Mouse (Mus musculus): ENCODE measurements around the gene Bhmt2. TPM values are rescaled to one million over a fixed set of nuclear protein-coding genes. Genes with fewer than 3 reads are reported as not detected.

The Bhmt2 gene
- polyA plus RNA-seq, 1 experiment: not detected

DNA sequence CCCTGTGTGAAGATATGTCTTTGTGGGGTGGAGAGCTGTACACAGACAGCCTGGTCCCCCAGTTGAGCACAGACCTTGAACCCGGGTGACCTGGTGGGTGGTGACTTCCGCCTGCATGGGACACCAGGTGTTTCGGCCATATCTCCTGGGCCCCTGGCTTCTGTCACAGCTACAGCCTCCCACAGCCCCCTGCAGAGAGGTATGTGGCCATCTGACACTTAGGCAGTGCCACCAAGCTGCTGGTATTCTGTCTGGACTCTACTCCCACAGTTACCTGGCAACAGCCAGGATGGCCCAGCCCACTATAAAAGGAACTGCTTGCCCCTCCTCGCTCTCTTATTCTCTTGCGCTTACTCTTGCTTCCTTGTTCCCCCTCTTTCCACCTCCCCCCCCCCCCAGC lies 16.2 kb downstream of the Bhmt2 start:
- Histone ChIP-seq H3K4me3 (ENCODE audit: control insufficient read depth, insufficient read depth, low read length) (no peak overlapping the region), H3K27me3 (ENCODE audit: control insufficient read depth, insufficient read depth, low read length) (no peaks in the 10 kb centered on the region), H3K36me3 (ENCODE audit: control insufficient read depth, insufficient read depth, low read length) (no peaks in the 10 kb centered on the region), H3K27ac (ENCODE audit: control insufficient read depth, insufficient read depth, low read length) (no peak overlapping the region), H3K4me1 (replicated peaks; ENCODE audit: control insufficient read depth, insufficient read depth, low read length) (no peaks in the 10 kb centered on the region)
- TF ChIP-seq CTCF (IDR thresholded peaks at IDR 0.05; ENCODE audit: borderline replicate concordance, control insufficient read depth, extremely low read depth, insufficient read depth, low read length, poor library complexity) (no peak), POLR2A (IDR thresholded peaks at IDR 0.05; ENCODE audit: control insufficient read depth, extremely low read depth, insufficient read depth, low read length, poor library complexity) (no peak)
- DNase-seq: no peak
- 84% methylated on average over 5 of the region's 5 CpGs for WGBS

- TF ChIP-seq CTCF (IDR thresholded peaks at IDR 0.05; ENCODE audit: borderline replicate concordance, control insufficient read depth, extremely low read depth, insufficient read depth, low read length, poor library complexity): no peak
- no peak for TF ChIP-seq POLR2A (IDR thresholded peaks at IDR 0.05; ENCODE audit: control insufficient read depth, extremely low read depth, insufficient read depth, low read length, poor library complexity)
- no peak overlapping the region for H3K27ac ChIP-seq (ENCODE audit: control insufficient read depth, insufficient read depth, low read length)
- 93% methylated on average over 6 of the region's 6 CpGs for WGBS
- H3K4me3 ChIP-seq (ENCODE audit: control insufficient read depth, insufficient read depth, low read length): no peak overlapping the region
- H3K36me3 ChIP-seq (ENCODE audit: control insufficient read depth, insufficient read depth, low read length): no peaks in the 10 kb centered on the region
- H3K4me1 ChIP-seq (replicated peaks; ENCODE audit: control insufficient read depth, insufficient read depth, low read length): no peaks in the 10 kb centered on the region
- no peak for DNase-seq
- no peaks in the 10 kb centered on the region for H3K27me3 ChIP-seq (ENCODE audit: control insufficient read depth, insufficient read depth, low read length)
Observed at GRCm38 (mm10) chr13:93653382-93653781, 20.7 kb downstream of the Bhmt2 start.

DNA sequence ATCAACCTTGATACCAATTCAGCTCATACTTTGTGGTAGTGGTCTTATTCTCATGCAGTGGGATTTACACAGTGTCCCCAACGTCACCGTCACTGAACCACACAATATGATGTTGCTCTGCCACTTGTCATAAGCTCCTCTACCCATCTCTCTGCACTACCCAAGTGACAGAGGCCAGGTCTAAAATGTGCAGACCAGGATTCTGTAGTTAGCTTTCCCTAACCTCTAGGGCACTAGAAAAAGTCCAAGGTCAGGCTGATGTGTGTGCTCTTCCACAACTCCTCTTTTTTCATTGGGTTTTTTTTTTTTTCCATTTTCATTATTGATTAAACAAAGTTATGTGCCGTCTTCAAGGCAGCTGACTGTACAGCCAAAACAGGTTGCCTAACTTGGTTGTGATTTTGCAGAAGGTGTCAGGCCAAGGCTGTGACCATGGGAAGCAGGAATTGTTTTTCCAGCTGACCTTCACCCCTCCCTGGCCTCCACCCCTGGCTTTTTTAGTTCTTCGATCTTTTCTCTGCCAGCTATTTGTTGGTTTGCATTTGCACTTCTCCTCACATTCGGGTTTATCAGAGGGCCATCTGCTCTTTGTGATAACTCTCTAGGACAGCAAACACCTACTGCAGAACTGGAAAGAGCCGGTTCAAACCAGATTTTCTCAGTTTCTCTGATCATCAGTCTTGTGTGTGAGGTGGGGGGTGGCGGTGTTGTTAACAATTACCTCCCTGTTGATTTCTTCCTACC lies 25.5 kb downstream of the Bhmt2 start:
- H3K27me3 ChIP-seq (ENCODE audit: control insufficient read depth, insufficient read depth, low read length): no peaks in the 10 kb centered on the region
- no peak for TF ChIP-seq POLR2A (IDR thresholded peaks at IDR 0.05; ENCODE audit: control insufficient read depth, extremely low read depth, insufficient read depth, low read length, poor library complexity)
- no peak for TF ChIP-seq CTCF (IDR thresholded peaks at IDR 0.05; ENCODE audit: borderline replicate concordance, control insufficient read depth, extremely low read depth, insufficient read depth, low read length, poor library complexity)
- no peak overlapping the region for H3K4me3 ChIP-seq (ENCODE audit: control insufficient read depth, insufficient read depth, low read length)
- 93% methylated on average over 7 of the region's 7 CpGs for WGBS
- H3K4me1 ChIP-seq (replicated peaks; ENCODE audit: control insufficient read depth, insufficient read depth, low read length): no peaks in the 10 kb centered on the region
- H3K36me3 ChIP-seq (ENCODE audit: control insufficient read depth, insufficient read depth, low read length): no peaks in the 10 kb centered on the region
- no peak for DNase-seq
- H3K27ac ChIP-seq (ENCODE audit: control insufficient read depth, insufficient read depth, low read length): no peak overlapping the region

DNA sequence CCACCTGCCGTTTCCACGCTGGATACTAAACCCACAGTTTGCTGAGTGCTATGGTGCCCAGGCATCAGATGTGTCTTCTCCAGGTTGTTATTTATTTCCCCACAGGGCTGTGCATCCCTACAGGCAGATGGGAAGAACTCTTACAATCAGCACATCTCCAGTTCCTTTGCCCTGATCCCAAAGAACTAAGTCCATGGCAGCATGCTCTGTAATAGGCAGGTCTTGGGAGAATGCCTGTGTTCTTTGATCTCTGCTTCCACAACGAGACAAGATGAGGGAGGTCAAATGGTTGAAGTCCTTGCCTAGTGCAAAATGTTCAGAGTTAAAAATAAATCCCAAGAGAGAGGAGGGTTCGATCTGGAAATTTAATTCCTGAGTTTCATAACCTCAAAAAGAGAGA lies 34.5 kb downstream of the Bhmt2 start:
- DNase-seq: no peak
- no peak for TF ChIP-seq POLR2A (IDR thresholded peaks at IDR 0.05; ENCODE audit: control insufficient read depth, extremely low read depth, insufficient read depth, low read length, poor library complexity)
- no peak for TF ChIP-seq CTCF (IDR thresholded peaks at IDR 0.05; ENCODE audit: borderline replicate concordance, control insufficient read depth, extremely low read depth, insufficient read depth, low read length, poor library complexity)
- H3K27me3 ChIP-seq (ENCODE audit: control insufficient read depth, insufficient read depth, low read length): no peaks in the 10 kb centered on the region
- H3K4me3 ChIP-seq (ENCODE audit: control insufficient read depth, insufficient read depth, low read length): no peak overlapping the region
- no peak overlapping the region for H3K27ac ChIP-seq (ENCODE audit: control insufficient read depth, insufficient read depth, low read length)
- 78% methylated on average over 4 of the region's 4 CpGs for WGBS
- H3K36me3 ChIP-seq (ENCODE audit: control insufficient read depth, insufficient read depth, low read length): no peaks in the 10 kb centered on the region
- no peaks in the 10 kb centered on the region for H3K4me1 ChIP-seq (replicated peaks; ENCODE audit: control insufficient read depth, insufficient read depth, low read length)

DNA sequence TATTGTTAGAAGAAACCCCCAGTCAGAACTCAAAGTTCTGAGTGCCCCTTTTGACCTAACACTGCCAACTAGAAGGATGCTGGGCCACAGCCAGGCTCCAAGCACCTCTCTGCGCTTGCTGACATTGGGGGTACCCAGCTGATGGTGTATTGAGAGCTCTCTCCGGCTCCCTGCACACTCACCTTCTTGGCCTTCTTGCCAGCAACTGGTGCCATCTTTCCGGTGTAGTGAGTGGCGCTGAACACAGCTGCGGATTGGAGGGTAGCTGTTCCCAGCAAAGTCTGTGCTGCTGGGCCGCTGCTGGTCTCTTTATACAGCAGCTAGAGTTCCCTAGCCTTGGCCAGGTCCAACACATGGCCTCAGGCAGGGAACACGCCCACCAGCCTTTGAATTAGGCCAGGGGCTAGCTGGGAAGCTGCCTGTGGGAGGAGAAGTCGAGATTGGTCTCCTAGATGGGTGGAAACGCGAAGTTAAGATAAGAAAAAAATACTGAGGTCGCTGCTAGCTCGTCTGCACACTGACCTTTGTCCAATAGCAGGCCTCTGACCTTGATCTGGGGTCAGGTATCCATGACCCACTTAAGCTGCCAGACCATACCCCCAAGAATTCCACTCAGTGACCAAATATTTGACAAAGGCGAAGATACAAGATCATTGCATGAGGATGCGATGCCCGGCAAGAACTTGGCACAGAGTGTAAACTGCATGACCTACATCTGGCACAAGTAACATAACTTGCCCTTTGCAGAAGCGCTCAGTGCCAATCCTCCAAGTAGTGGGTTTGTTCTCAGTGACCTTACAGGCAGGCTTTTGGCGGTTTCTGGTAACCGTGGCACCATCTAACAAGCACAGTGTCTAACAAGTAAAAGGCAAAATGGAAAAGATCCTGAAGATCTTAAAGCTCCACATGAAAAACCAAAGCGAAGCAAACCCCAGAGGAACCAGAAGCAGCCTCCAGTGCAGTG lies 36.5 kb downstream of the Bhmt2 start, which contains the start of gene Bhmt:
Gene Bhmt, minus strand, starts transcription at position 680 of the 964 bp plus-strand sequence.
- no peak within 1 kb of the TSS for H3K27ac ChIP-seq (ENCODE audit: control insufficient read depth, insufficient read depth, low read length)
- DNase-seq: no peak

DNA sequence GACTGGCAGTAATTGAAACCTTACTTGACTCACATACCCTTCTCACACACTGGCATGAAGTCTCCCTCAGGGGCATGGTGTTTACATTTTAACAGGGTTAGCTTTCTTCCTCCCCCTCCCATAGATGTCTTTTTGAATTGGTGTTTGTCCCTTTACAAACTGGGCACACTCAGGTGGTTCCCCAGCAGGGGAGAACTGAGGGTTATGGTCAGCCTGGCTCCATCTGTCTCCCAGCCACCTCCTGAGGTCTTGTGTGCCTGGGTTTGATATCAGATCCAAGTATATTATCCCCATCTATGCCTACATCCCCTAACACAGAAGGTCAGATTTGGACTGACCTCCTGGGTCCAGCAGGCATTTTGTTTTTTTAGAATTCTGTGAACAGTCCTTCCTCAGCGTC lies 37.5 kb downstream of the Bhmt2 start:
- WGBS: 93% methylated on average over 1 of the region's 1 CpGs

More for the DNA sequence above, 36.5 kb downstream of the Bhmt2 start, which contains the start of gene Bhmt:
- no peaks in the 10 kb centered on the region for H3K36me3 ChIP-seq (ENCODE audit: control insufficient read depth, insufficient read depth, low read length)
- H3K4me3 ChIP-seq (ENCODE audit: control insufficient read depth, insufficient read depth, low read length): no peak within 1 kb of the TSS
- no peaks in the 10 kb centered on the region for H3K27me3 ChIP-seq (ENCODE audit: control insufficient read depth, insufficient read depth, low read length)
- WGBS: 91% methylated on average over 19 of the region's 19 CpGs
- TF ChIP-seq CTCF (IDR thresholded peaks at IDR 0.05; ENCODE audit: borderline replicate concordance, control insufficient read depth, extremely low read depth, insufficient read depth, low read length, poor library complexity): no peak
- no peak for TF ChIP-seq POLR2A (IDR thresholded peaks at IDR 0.05; ENCODE audit: control insufficient read depth, extremely low read depth, insufficient read depth, low read length, poor library complexity)
- H3K4me1 ChIP-seq (replicated peaks; ENCODE audit: control insufficient read depth, insufficient read depth, low read length): no peaks in the 10 kb centered on the region

More for the DNA sequence above, 37.5 kb downstream of the Bhmt2 start:
- Histone ChIP-seq H3K27me3 (ENCODE audit: control insufficient read depth, insufficient read depth, low read length) (no peaks in the 10 kb centered on the region), H3K27ac (ENCODE audit: control insufficient read depth, insufficient read depth, low read length) (no peak overlapping the region), H3K36me3 (ENCODE audit: control insufficient read depth, insufficient read depth, low read length) (no peaks in the 10 kb centered on the region), H3K4me3 (ENCODE audit: control insufficient read depth, insufficient read depth, low read length) (no peak overlapping the region), H3K4me1 (replicated peaks; ENCODE audit: control insufficient read depth, insufficient read depth, low read length) (no peaks in the 10 kb centered on the region)
- TF ChIP-seq POLR2A (IDR thresholded peaks at IDR 0.05; ENCODE audit: control insufficient read depth, extremely low read depth, insufficient read depth, low read length, poor library complexity) (no peak), CTCF (IDR thresholded peaks at IDR 0.05; ENCODE audit: borderline replicate concordance, control insufficient read depth, extremely low read depth, insufficient read depth, low read length, poor library complexity) (no peak)
- no peak for DNase-seq
